Mouse (Mus musculus): ENCODE data around the gene Pak6.

DNA sequence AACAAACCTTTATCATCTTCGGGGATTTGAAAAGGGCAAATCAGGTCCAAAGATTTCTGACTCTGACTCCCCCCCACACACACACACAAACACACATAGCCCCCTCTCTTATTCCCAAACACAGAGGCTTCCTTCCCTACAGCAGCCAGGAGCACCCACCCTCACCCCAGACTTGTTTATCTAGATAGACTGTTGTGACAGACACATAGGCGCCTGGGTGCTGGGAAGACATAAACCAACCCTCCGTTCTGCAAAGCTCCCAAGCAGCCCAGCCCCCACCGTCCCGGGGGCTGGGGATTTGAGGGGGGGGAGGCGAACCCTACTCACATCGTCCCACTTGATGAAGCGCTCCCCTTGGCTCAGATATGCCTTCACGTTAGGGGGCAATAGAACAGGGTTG, 64.8 kb downstream of the Pak6 start:
- TF ChIP-seq POLR2A (IDR thresholded peaks at IDR 0.05; ENCODE audit: insufficient read length, low read depth) (no peak), MAX (IDR thresholded peaks at IDR 0.05; ENCODE audit: low read depth) (no peak), USF1 (IDR thresholded peaks at IDR 0.05; ENCODE audit: low read depth) (no peak), REST (IDR thresholded peaks at IDR 0.05; ENCODE audit: insufficient read depth, insufficient read length) (no peak), CEBPB (IDR thresholded peaks at IDR 0.05; ENCODE audit: insufficient read depth, poor library complexity, severe bottlenecking) (no peak), MYOG (IDR thresholded peaks at IDR 0.05; ENCODE audit: control insufficient read depth in 1 of 3, insufficient read depth in 1 of 3, insufficient read length in 2 of 3, low read depth in 2 of 3) (no peak), POLR2AphosphoS2 (IDR thresholded peaks at IDR 0.05; ENCODE audit: insufficient read length, low read depth) (no peak), E2F4 (IDR thresholded peaks at IDR 0.05; ENCODE audit: insufficient read depth) (no peak), TCF12 (IDR thresholded peaks at IDR 0.05; ENCODE audit: insufficient read depth, poor library complexity, severe bottlenecking) (no peak), TCF3 (IDR thresholded peaks at IDR 0.05; ENCODE audit: insufficient read length, low read depth) (no peak), MYOD1 (IDR thresholded peaks at IDR 0.05; ENCODE audit: control insufficient read depth in 1 of 3, insufficient read length in 2 of 3, low read depth in 2 of 3) (no peak), SRF (IDR thresholded peaks at IDR 0.05; ENCODE audit: control insufficient read depth, insufficient read length, low read depth) (no peak)
